Mouse (Mus musculus): ENCODE measurements around the gene Sh2b3. TPM values are rescaled to one million over a fixed set of nuclear protein-coding genes. Genes with fewer than 3 reads are reported as not detected.

Gene Sh2b3
- polyA plus RNA-seq, 1 experiment from 2014 or later, result 15.7 TPM

GRCm38 (mm10) chr5:121820657-121821056, 16.8 kb downstream of the Sh2b3 start:
- Histone ChIP-seq H3K27ac (no peak overlapping the region), H3K4me3 (replicated peaks) (no peak overlapping the region), H3K27me3 (replicated peaks) (no peaks in the 10 kb centered on the region), H3K9ac (no peak overlapping the region), H3K4me1 (0 out of 2 replicates have a peak, but pooled peaks cover 3% of the 10 kb centered on the region), H3K36me3 (peaks cover 40% of the 10 kb centered on the region), H3K4me2 (no peak overlapping the region), H3K9me3 (no peaks in the 10 kb centered on the region)
- no peak for ATAC-seq (ENCODE audit: insufficient read depth, low FRiP score, low read depth)
- WGBS, result 73% methylated on average over 3 of the region's 3 CpGs

- H3K9me3 ChIP-seq, result no peaks in the 10 kb centered on the region
- WGBS, result 67% methylated on average over 2 of the region's 2 CpGs
- H3K27ac ChIP-seq, result no peak overlapping the region
- H3K4me2 ChIP-seq, result no peak overlapping the region
- 0 out of 2 replicates have a peak, but pooled peaks cover 3% of the 10 kb centered on the region for H3K4me1 ChIP-seq
- no peaks in the 10 kb centered on the region for H3K27me3 ChIP-seq (replicated peaks)
- H3K9ac ChIP-seq, result no peak overlapping the region
- ATAC-seq (ENCODE audit: insufficient read depth, low FRiP score, low read depth), result no peak
- H3K36me3 ChIP-seq, result peaks cover 44% of the 10 kb centered on the region
- no peak overlapping the region for H3K4me3 ChIP-seq (replicated peaks)
These were observed 17.3 kb downstream of the Sh2b3 start for GRCm38 (mm10) chr5:121820161-121820560.

- peaks cover 44% of the 10 kb centered on the region for H3K36me3 ChIP-seq
These were observed 17.9 kb downstream of the Sh2b3 start for GRCm38 (mm10) chr5:121819559-121819958.

GRCm38 (mm10) chr5:121818862-121819261, 18.6 kb downstream of the Sh2b3 start:
- no peak for ATAC-seq (ENCODE audit: insufficient read depth, low FRiP score, low read depth)
- 92% methylated on average over 4 of the region's 4 CpGs for WGBS
- H3K4me2 ChIP-seq, result no peak overlapping the region
- no peak overlapping the region for H3K4me3 ChIP-seq (replicated peaks)
- H3K9me3 ChIP-seq, result no peaks in the 10 kb centered on the region
- no peak overlapping the region for H3K9ac ChIP-seq
- peaks cover 41% of the 10 kb centered on the region for H3K36me3 ChIP-seq
- no peaks in the 10 kb centered on the region for H3K4me1 ChIP-seq
- H3K27ac ChIP-seq, result no peak overlapping the region
- H3K27me3 ChIP-seq (replicated peaks), result no peaks in the 10 kb centered on the region

More at GRCm38 (mm10) chr5:121819559-121819958, 17.9 kb downstream of the Sh2b3 start:
- no peaks in the 10 kb centered on the region for H3K27me3 ChIP-seq (replicated peaks)
- ATAC-seq (ENCODE audit: insufficient read depth, low FRiP score, low read depth), result no peak
- no peak overlapping the region for H3K4me2 ChIP-seq
- H3K9me3 ChIP-seq, result no peaks in the 10 kb centered on the region
- 0 out of 2 replicates have a peak, but pooled peaks cover 3% of the 10 kb centered on the region for H3K4me1 ChIP-seq
- no peak overlapping the region for H3K4me3 ChIP-seq (replicated peaks)
- no peak overlapping the region for H3K9ac ChIP-seq
- 85% methylated on average over 5 of the region's 5 CpGs for WGBS
- no peak overlapping the region for H3K27ac ChIP-seq

GRCm38 (mm10) chr5:121818401-121818800, 19.0 kb downstream of the Sh2b3 start:
- no peak for ATAC-seq (ENCODE audit: insufficient read depth, low FRiP score, low read depth)
- Histone ChIP-seq H3K9me3 (no peaks in the 10 kb centered on the region), H3K4me3 (replicated peaks) (no peak overlapping the region), H3K4me2 (no peak overlapping the region), H3K4me1 (no peaks in the 10 kb centered on the region), H3K27ac (no peak overlapping the region), H3K27me3 (replicated peaks) (no peaks in the 10 kb centered on the region), H3K36me3 (peaks cover 45% of the 10 kb centered on the region), H3K9ac (no peak overlapping the region)
- WGBS, result 92% methylated on average over 7 of the region's 7 CpGs

- 81% methylated on average over 9 of the region's 9 CpGs for WGBS
- Histone ChIP-seq H3K4me2 (no peak overlapping the region), H3K36me3 (peaks cover 53% of the 10 kb centered on the region)
These were observed 19.9 kb downstream of the Sh2b3 start for GRCm38 (mm10) chr5:121817551-121817950.

GRCm38 (mm10) chr5:121816611-121817010, 20.8 kb downstream of the Sh2b3 start:
- H3K9ac ChIP-seq, result no peak overlapping the region
- no peaks in the 10 kb centered on the region for H3K4me1 ChIP-seq
- H3K9me3 ChIP-seq, result no peaks in the 10 kb centered on the region
- H3K36me3 ChIP-seq, result peaks cover 62% of the 10 kb centered on the region
- WGBS, result 94% methylated on average over 2 of the region's 2 CpGs
- no peak overlapping the region for H3K27ac ChIP-seq
- no peak overlapping the region for H3K4me2 ChIP-seq
- no peaks in the 10 kb centered on the region for H3K27me3 ChIP-seq (replicated peaks)
- ATAC-seq (ENCODE audit: insufficient read depth, low FRiP score, low read depth), result no peak
- H3K4me3 ChIP-seq (replicated peaks), result no peak overlapping the region

More at GRCm38 (mm10) chr5:121817551-121817950, 19.9 kb downstream of the Sh2b3 start:
- Histone ChIP-seq H3K27ac (no peak overlapping the region), H3K4me1 (no peaks in the 10 kb centered on the region), H3K27me3 (replicated peaks) (no peaks in the 10 kb centered on the region), H3K4me3 (replicated peaks) (no peak overlapping the region), H3K9ac (no peak overlapping the region), H3K9me3 (no peaks in the 10 kb centered on the region)
- no peak for ATAC-seq (ENCODE audit: insufficient read depth, low FRiP score, low read depth)

- peaks cover 69% of the 10 kb centered on the region for H3K36me3 ChIP-seq
- H3K9me3 ChIP-seq, result no peaks in the 10 kb centered on the region
- WGBS, result 75% methylated on average over 8 of the region's 8 CpGs
- H3K27me3 ChIP-seq (replicated peaks), result no peaks in the 10 kb centered on the region
- no peak overlapping the region for H3K27ac ChIP-seq
- no peak overlapping the region for H3K4me3 ChIP-seq (replicated peaks)
- H3K4me2 ChIP-seq, result no peak overlapping the region
- ATAC-seq (ENCODE audit: insufficient read depth, low FRiP score, low read depth), result no peak
- H3K9ac ChIP-seq, result no peak overlapping the region
- no peaks in the 10 kb centered on the region for H3K4me1 ChIP-seq
These were observed 21.5 kb downstream of the Sh2b3 start for GRCm38 (mm10) chr5:121815867-121816380.

- no peaks in the 10 kb centered on the region for H3K4me1 ChIP-seq
- 68% methylated on average over 3 of the region's 3 CpGs for WGBS
- peaks cover 75% of the 10 kb centered on the region for H3K36me3 ChIP-seq
- no peak overlapping the region for H3K27ac ChIP-seq
- no peak overlapping the region for H3K9ac ChIP-seq
- ATAC-seq (ENCODE audit: insufficient read depth, low FRiP score, low read depth), result 0 out of 2 replicates have a peak, but pooled peaks have one; percentile 33
- H3K27me3 ChIP-seq (replicated peaks), result no peaks in the 10 kb centered on the region
- no peak overlapping the region for H3K4me3 ChIP-seq (replicated peaks)
- no peaks in the 10 kb centered on the region for H3K9me3 ChIP-seq
- no peak overlapping the region for H3K4me2 ChIP-seq
These were observed 22.4 kb downstream of the Sh2b3 start for GRCm38 (mm10) chr5:121815067-121815466.

GRCm38 (mm10) chr5:121813744-121814143, 23.7 kb downstream of the Sh2b3 start:
- Histone ChIP-seq H3K27ac (no peak overlapping the region), H3K36me3 (peaks cover 67% of the 10 kb centered on the region), H3K4me1 (0 out of 2 replicates have a peak, but pooled peaks cover 3% of the 10 kb centered on the region), H3K4me3 (replicated peaks) (no peak overlapping the region), H3K27me3 (replicated peaks) (no peaks in the 10 kb centered on the region), H3K9me3 (no peaks in the 10 kb centered on the region), H3K4me2 (no peak overlapping the region), H3K9ac (no peak overlapping the region)
- no peak; the same call in 1 of the 2 replicates for ATAC-seq (ENCODE audit: insufficient read depth, low FRiP score, low read depth)
- 88% methylated on average over 10 of the region's 10 CpGs for WGBS

- no peak overlapping the region for H3K9ac ChIP-seq
- H3K4me3 ChIP-seq (replicated peaks), result no peak overlapping the region
- H3K4me2 ChIP-seq, result no peak overlapping the region
- H3K4me1 ChIP-seq, result 0 out of 2 replicates have a peak, but pooled peaks cover 3% of the 10 kb centered on the region
- 0 out of 2 replicates have a peak overlapping the region, but pooled peaks have one; percentile 8 for H3K27ac ChIP-seq
- H3K27me3 ChIP-seq (replicated peaks), result no peaks in the 10 kb centered on the region
- peaks cover 57% of the 10 kb centered on the region for H3K36me3 ChIP-seq
- H3K9me3 ChIP-seq, result no peaks in the 10 kb centered on the region
- ATAC-seq (ENCODE audit: insufficient read depth, low FRiP score, low read depth), result no peak
- WGBS, result 78% methylated on average over 7 of the region's 7 CpGs
These were observed 24.8 kb downstream of the Sh2b3 start for GRCm38 (mm10) chr5:121812526-121813243.

GRCm38 (mm10) chr5:121811485-121811931, 25.9 kb downstream of the Sh2b3 start:
- Histone ChIP-seq H3K4me1 (0 out of 2 replicates have a peak, but pooled peaks cover 3% of the 10 kb centered on the region), H3K27ac (peak overlapping the region; percentile 12), H3K36me3 (peaks cover 49% of the 10 kb centered on the region), H3K4me2 (no peak overlapping the region), H3K27me3 (replicated peaks) (no peaks in the 10 kb centered on the region), H3K9ac (no peak overlapping the region), H3K9me3 (no peaks in the 10 kb centered on the region), H3K4me3 (replicated peaks) (no peak overlapping the region)
- WGBS, result 77% methylated on average over 5 of the region's 5 CpGs
- ATAC-seq (ENCODE audit: insufficient read depth, low FRiP score, low read depth), result no peak

All from stomach, embryonic 15.5 days (tissue).